Mouse (Mus musculus): ENCODE measurements at regions not wholly inside any gene's neighbourhood (a gene's known extent, or its start where the extent isn't known, plus 50 kb on each side); places are given as distances from the start of the nearest gene placed in this dataset.

- H3K27me3 ChIP-seq (replicated peaks), result no peaks in the 10 kb centered on the region
- H3K9me3 ChIP-seq (replicated peaks; ENCODE audit: low read length), result no peaks in the 10 kb centered on the region
- no peaks in the 10 kb centered on the region for H3K79me2 ChIP-seq (replicated peaks; ENCODE audit: control insufficient read depth, extremely low read depth, insufficient read depth, poor library complexity, severe bottlenecking)
- in situ Hi-C loops (cut with MboI; ENCODE audit: low pct_ligation_motif_present, low pct_unique_long_range_greater_than_20kb, low sequenced_read_pairs), result no loop called here
- TF ChIP-seq USF1 (IDR thresholded peaks at IDR 0.05; ENCODE audit: low read depth, low read length), result no peak
- no peak for TF ChIP-seq ETS1 (conservative IDR thresholded peaks at IDR 0.05; ENCODE audit: low read depth, low read length)
- no peak for TF ChIP-seq ZMIZ1 (IDR thresholded peaks at IDR 0.05; ENCODE audit: low read depth, low read length)
- TF ChIP-seq ZC3H11A (IDR thresholded peaks at IDR 0.05; ENCODE audit: low read depth, low read length), result no peak
- no peak for TF ChIP-seq MAFK (IDR thresholded peaks at IDR 0.05; ENCODE audit: insufficient replicate concordance, low read length)
- no peak for TF ChIP-seq BHLHE40 (IDR thresholded peaks at IDR 0.05; ENCODE audit: low read depth, low read length)
- no peak for TF ChIP-seq CHD1 (IDR thresholded peaks at IDR 0.05; ENCODE audit: low read depth, low read length)
- no peak for TF ChIP-seq KAT2A (IDR thresholded peaks at IDR 0.05; ENCODE audit: insufficient replicate concordance, low read length)
- TF ChIP-seq GABPA (IDR thresholded peaks at IDR 0.05; ENCODE audit: insufficient replicate concordance, low read depth, low read length), result no peak
- no peak for TF ChIP-seq POLR2A (IDR thresholded peaks at IDR 0.05; ENCODE audit: low read depth, low read length)
- TF ChIP-seq NELFE (IDR thresholded peaks at IDR 0.05; ENCODE audit: low read depth, low read length), result no peak
- no peak for TF ChIP-seq ZKSCAN1 (IDR thresholded peaks at IDR 0.05; ENCODE audit: borderline replicate concordance, low read depth, low read length)
- H3K36me3 ChIP-seq (replicated peaks in 1 of 2; ENCODE audit: control insufficient read depth in 1 of 2, insufficient read depth in 1 of 2, low read length in 1 of 2), result no peaks in the 10 kb centered on the region
- H3K4me3 ChIP-seq (replicated peaks in 1 of 3; ENCODE audit: low read depth in 2 of 3, low read length in 2 of 3, poor library complexity in 1 of 3), result no peak overlapping the region
- no peak overlapping the region for H3K4me2 ChIP-seq (ENCODE audit: insufficient read depth, low read depth, poor library complexity, severe bottlenecking)
- H3K27ac ChIP-seq (ENCODE audit: insufficient read depth, low read depth), result no peak overlapping the region
- dilution Hi-C loops (cut with MboI; ENCODE audit: extremely low pct_ligation_motif_present, extremely low pct_unique_long_range_greater_than_20kb, low sequenced_read_pairs), result no loop called here
- DNase-seq (ENCODE audit: extremely low read depth), result no peak
- no peak overlapping the region for H3K9ac ChIP-seq (ENCODE audit: insufficient read depth, low read depth)
- no peaks in the 10 kb centered on the region for H3K4me1 ChIP-seq (ENCODE audit: control insufficient read depth in 1 of 2, insufficient read depth in 2 of 2)
Observed at GRCm38 (mm10) chr2:61123046-61123806, 160.2 kb upstream of the Rbms1 start.

GRCm38 (mm10) chr2:61121281-61121680 is 158.3 kb upstream of the Rbms1 start:
- in situ Hi-C loops (cut with MboI; ENCODE audit: low pct_ligation_motif_present, low pct_unique_long_range_greater_than_20kb, low sequenced_read_pairs) (no loop called here), dilution Hi-C loops (cut with MboI; ENCODE audit: extremely low pct_ligation_motif_present, extremely low pct_unique_long_range_greater_than_20kb, low sequenced_read_pairs) (no loop called here)
- TF ChIP-seq USF2 (conservative IDR thresholded peaks at IDR 0.05; ENCODE audit: low read depth, low read length), result no peak
- no peak for TF ChIP-seq MEF2A (IDR thresholded peaks at IDR 0.05; ENCODE audit: borderline replicate concordance, low read depth, low read length)
- TF ChIP-seq ETS1 (conservative IDR thresholded peaks at IDR 0.05; ENCODE audit: low read depth, low read length), result no peak
- no peak overlapping the region for H3K4me3 ChIP-seq (replicated peaks in 1 of 3; ENCODE audit: low read depth in 2 of 3, low read length in 2 of 3, poor library complexity in 1 of 3)
- H3K4me2 ChIP-seq (ENCODE audit: insufficient read depth, low read depth, poor library complexity, severe bottlenecking), result no peak overlapping the region
- H3K27me3 ChIP-seq (replicated peaks), result no peaks in the 10 kb centered on the region
- H3K79me2 ChIP-seq (replicated peaks; ENCODE audit: control insufficient read depth, extremely low read depth, insufficient read depth, poor library complexity, severe bottlenecking), result no peaks in the 10 kb centered on the region
- H3K27ac ChIP-seq (ENCODE audit: insufficient read depth, low read depth), result no peak overlapping the region
- DNase-seq (ENCODE audit: extremely low read depth), result no peak
- H3K9me3 ChIP-seq (replicated peaks; ENCODE audit: low read length), result no peaks in the 10 kb centered on the region
- H3K4me1 ChIP-seq (ENCODE audit: control insufficient read depth in 1 of 2, insufficient read depth in 2 of 2), result no peaks in the 10 kb centered on the region
- H3K36me3 ChIP-seq (replicated peaks in 1 of 2; ENCODE audit: control insufficient read depth in 1 of 2, insufficient read depth in 1 of 2, low read length in 1 of 2), result no peaks in the 10 kb centered on the region
- H3K9ac ChIP-seq (ENCODE audit: insufficient read depth, low read depth), result no peak overlapping the region
